Mouse (Mus musculus) intestine, embryonic 16.5 days (tissue): ENCODE measurements around the gene Ap3d1. TPM values are rescaled to one million over a fixed set of nuclear protein-coding genes. Genes with fewer than 3 reads are reported as not detected.

Experiments used
- ATAC-seq: fragments of 200-750 bp; cut with Nextera tagmentation; 2 replicates; pipeline ENCODE4 v1.8.0; 2017; ENCODE audit warnings: moderate TSS enrichment, moderate library complexity
- H3K27ac ChIP-seq: fragments of 300-500 bp; sonication (generic); 2 replicates; pipeline ENCODE4 v1.5.1; 2014; ENCODE audit warnings: mild to moderate bottlenecking, low read length
- H3K27me3 ChIP-seq: fragments of 300-500 bp; sonication (generic); replicated peaks from 2 replicates; pipeline ENCODE4 v1.6.1; 2014; ENCODE audit warnings: low read length, control low read depth, mixed read lengths; ENCODE audit not compliant: control insufficient read depth, insufficient read depth
- H3K36me3 ChIP-seq: fragments of 300-500 bp; sonication (generic); 2 replicates; pipeline ENCODE4 v1.6.1; 2014; ENCODE audit warnings: low read length, control low read depth; ENCODE audit not compliant: control insufficient read depth, insufficient read depth
- H3K4me1 ChIP-seq: fragments of 300-500 bp; sonication (generic); 2 replicates; pipeline ENCODE4 v1.6.1; 2014; ENCODE audit warnings: low read length, control low read depth, mixed read lengths; ENCODE audit not compliant: control insufficient read depth, insufficient read depth
- H3K4me2 ChIP-seq: fragments of 300-500 bp; sonication (generic); 2 replicates; pipeline ENCODE4 v1.6.1; 2014; ENCODE audit warnings: low read depth, low read length, control low read depth
- H3K4me3 ChIP-seq: fragments of 300-500 bp; sonication (generic); 2 replicates; pipeline ENCODE4 v1.5.1; 2014; ENCODE audit warnings: mild to moderate bottlenecking, low read length
- H3K9ac ChIP-seq: fragments of 300-500 bp; sonication (generic); 2 replicates; pipeline ENCODE4 v1.6.1; 2014; ENCODE audit warnings: low read depth, low read length
- H3K9me3 ChIP-seq: fragments of 300-500 bp; sonication (generic); 2 replicates; pipeline ENCODE4 v1.6.1; 2016; ENCODE audit warnings: low read length, control low read depth; ENCODE audit not compliant: control insufficient read depth
- whole genome bisulfite sequencing: fragments of 180-500 bp; shearing (Covaris S2); extraction: QIAGEN DNeasy Blood & Tissue Kit; methylation state at CpG from one replicate; pipeline ENCODE4 v1.1.7; 2014; 5-methylcytosine and 5-hydroxymethylcytosine counted together
- polyA plus RNA-seq: library from polyadenylated mRNA; unstranded; fragments of >200 nt; fragmentation: Nextera tagmentation; extraction: Ambion mirVana; gene quantifications from 2 replicates; pipeline ENCODE4 v1.2.1, GENCODE M21; 2015

The Ap3d1 gene
- 57.9 and 58.4 TPM in 2 replicates for polyA plus RNA-seq

DNA sequence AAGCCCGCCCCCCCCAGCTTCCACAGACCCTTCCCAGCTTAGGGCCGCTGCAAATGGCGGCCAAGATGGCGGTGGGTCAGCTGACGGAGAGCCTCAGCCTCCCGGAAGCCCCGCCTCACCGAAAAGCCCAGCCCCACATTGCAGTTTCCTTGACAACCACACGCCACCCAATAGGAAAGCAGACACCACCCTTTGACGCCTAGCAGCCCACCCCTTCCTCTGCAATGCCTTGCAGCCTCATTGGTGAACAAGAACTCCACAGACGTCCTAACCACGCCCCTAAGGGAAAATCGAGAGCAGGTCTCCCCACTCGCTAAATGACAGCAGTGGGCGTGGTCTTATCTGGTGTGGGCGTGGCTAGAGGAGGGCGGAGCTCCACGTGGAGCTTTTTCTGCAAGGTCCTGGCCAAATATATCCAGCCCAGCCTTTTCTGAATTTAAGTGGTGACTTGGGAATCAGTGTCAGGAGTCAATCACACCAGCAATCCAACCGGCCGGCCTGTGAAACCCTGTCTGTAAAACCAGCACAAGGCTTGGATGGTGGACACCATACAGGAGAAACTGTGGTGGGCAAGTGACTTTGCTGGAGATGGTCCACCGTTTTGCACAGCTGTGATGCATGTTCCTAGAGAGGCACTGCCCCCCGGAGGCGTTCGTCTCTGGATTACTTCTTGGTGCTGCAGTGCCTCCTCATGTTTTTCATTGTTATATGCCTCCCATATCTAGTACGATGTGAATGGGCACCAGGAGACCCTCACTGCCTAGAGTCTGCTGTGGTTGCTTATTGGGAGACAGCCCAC lies at the start of gene Ap3d1:
Gene Ap3d1, minus strand, starts transcription at position 85 of the 799 bp plus-strand sequence.
- H3K9me3 ChIP-seq, result no peaks in the 10 kb centered on the region
- H3K4me2 ChIP-seq, result peak within 1 kb of the TSS; percentile 93
- peaks cover 33% of the 10 kb centered on the region for H3K4me1 ChIP-seq
- H3K4me3 ChIP-seq, result peak within 1 kb of the TSS; percentile 99
- H3K36me3 ChIP-seq, result no peaks in the 10 kb centered on the region
- WGBS, result 1% methylated on average over 25 of the region's 25 CpGs
- peak; percentile 99 for ATAC-seq
- no peaks in the 10 kb centered on the region for H3K27me3 ChIP-seq
- H3K27ac ChIP-seq, result peak within 1 kb of the TSS; percentile 77
- peak within 1 kb of the TSS; percentile 98 for H3K9ac ChIP-seq

DNA sequence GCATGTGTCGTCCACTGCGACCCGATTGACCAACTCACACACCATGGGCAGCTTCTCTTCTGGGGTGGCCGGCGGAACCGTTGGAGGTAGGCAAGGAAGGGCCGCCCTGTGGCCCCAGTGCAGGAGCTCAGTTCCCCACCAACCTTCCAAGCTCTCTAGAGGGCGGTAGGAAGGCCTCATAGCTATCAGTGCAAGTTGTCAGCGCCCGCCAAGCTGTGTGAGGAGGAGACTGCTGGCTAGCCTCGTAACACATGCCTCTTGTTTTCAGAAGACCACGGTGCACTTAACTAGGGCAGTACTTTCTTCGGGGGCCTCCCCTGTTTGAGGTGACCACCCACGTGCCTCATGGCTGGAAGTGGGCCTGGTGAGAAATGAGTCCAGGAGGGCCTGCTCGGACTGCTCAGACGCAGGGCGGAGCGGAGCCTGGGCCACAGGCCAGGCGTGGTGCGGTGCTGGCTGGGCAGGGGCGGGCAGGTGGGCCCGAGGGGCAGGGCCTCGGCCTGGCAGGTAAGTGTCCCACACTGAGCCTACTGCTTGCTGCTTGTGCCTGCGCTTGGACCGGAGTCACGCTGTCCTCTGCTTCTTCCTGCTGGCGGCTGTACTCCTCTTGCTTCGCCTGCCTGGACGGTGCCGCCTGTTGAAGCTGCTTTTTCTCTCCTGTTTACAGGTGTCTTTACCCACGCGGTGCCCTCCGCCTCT lies 49.6 kb upstream of the Ap3d1 start:
- 81% methylated on average over 33 of the region's 33 CpGs for WGBS
- no peak for ATAC-seq
- Histone ChIP-seq H3K27ac (peak overlapping the region; percentile 45; the same call in 1 of the 2 replicates), H3K4me2 (no peak overlapping the region), H3K27me3 (no peaks in the 10 kb centered on the region), H3K4me1 (peaks cover 12% of the 10 kb centered on the region), H3K9me3 (no peaks in the 10 kb centered on the region), H3K36me3 (peaks cover 53% of the 10 kb centered on the region), H3K4me3 (no peak overlapping the region), H3K9ac (0 out of 2 replicates have a peak overlapping the region, but pooled peaks have one; percentile 19)

- Histone ChIP-seq H3K36me3 (peaks cover 61% of the 10 kb centered on the region), H3K27ac (peak overlapping the region; percentile 45; the same call in 1 of the 2 replicates), H3K4me3 (no peak overlapping the region), H3K4me2 (no peak overlapping the region), H3K9me3 (no peaks in the 10 kb centered on the region), H3K9ac (peak overlapping the region; percentile 19; the same call in 1 of the 2 replicates), H3K27me3 (no peaks in the 10 kb centered on the region), H3K4me1 (peaks cover 8% of the 10 kb centered on the region)
- 85% methylated on average over 19 of the region's 19 CpGs for WGBS
- ATAC-seq, result no peak
Observed at GRCm38 (mm10) chr10:80790761-80791404, 48.8 kb upstream of the Ap3d1 start.

- no peak for ATAC-seq
- 84% methylated on average over 2 of the region's 2 CpGs for WGBS
- Histone ChIP-seq H3K4me1 (peaks cover 4% of the 10 kb centered on the region; the same call in 1 of the 2 replicates), H3K9ac (no peak overlapping the region), H3K36me3 (peaks cover 61% of the 10 kb centered on the region), H3K27me3 (no peaks in the 10 kb centered on the region), H3K27ac (no peak overlapping the region), H3K4me3 (no peak overlapping the region), H3K4me2 (no peak overlapping the region), H3K9me3 (no peaks in the 10 kb centered on the region)
Observed at GRCm38 (mm10) chr10:80787517-80787916, 45.5 kb upstream of the Ap3d1 start.

DNA sequence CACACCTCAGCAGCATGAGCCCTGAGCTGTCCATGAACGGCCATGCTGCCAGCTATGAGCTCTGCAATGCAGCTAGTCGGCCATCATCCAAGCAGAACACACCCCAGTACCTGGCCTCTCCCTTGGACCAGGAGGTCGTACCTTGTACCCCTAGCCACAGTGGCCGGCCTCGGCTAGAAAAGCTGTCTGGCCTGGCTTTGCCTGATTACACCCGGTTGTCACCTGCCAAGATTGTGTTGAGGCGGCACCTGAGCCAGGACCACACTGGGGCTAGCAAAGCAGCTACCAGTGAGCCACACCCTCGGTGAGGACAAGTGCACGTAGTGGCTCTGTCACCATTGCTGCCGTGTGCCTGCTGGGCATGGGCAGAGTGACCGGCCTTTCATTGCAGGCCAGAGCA lies 43.9 kb upstream of the Ap3d1 start:
- H3K27ac ChIP-seq, result no peak overlapping the region
- no peaks in the 10 kb centered on the region for H3K27me3 ChIP-seq
- H3K9ac ChIP-seq, result no peak overlapping the region
- H3K4me3 ChIP-seq, result no peak overlapping the region
- no peak overlapping the region for H3K4me2 ChIP-seq
- H3K9me3 ChIP-seq, result no peaks in the 10 kb centered on the region
- ATAC-seq, result no peak
- H3K36me3 ChIP-seq, result peaks cover 54% of the 10 kb centered on the region
- 93% methylated on average over 11 of the region's 11 CpGs for WGBS
- H3K4me1 ChIP-seq, result no peaks in the 10 kb centered on the region

DNA sequence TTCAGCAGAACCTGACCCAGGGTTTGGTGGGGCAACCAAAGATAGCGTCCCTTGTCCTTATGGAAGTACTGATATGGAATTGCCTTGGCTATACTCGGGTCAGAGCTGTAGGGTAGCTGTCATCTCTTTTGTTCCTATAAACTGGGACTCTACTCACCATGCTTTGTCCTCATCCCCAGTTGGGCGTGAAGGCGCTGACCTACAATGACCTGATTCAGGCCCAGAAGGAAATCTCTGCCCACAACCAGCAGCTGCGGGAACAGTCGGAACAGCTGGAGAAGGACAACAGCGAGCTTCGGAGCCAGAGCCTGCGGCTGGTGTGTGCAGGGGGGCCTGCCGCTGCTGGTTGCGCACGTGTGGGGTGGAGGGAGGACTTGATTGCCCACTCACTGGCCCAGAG lies 42.8 kb upstream of the Ap3d1 start:
- Histone ChIP-seq H3K36me3 (peaks cover 48% of the 10 kb centered on the region), H3K9ac (no peak overlapping the region), H3K4me2 (no peak overlapping the region), H3K27me3 (no peaks in the 10 kb centered on the region), H3K4me1 (no peaks in the 10 kb centered on the region), H3K4me3 (no peak overlapping the region), H3K27ac (no peak overlapping the region), H3K9me3 (no peaks in the 10 kb centered on the region)
- no peak for ATAC-seq
- WGBS, result 88% methylated on average over 12 of the region's 12 CpGs

DNA sequence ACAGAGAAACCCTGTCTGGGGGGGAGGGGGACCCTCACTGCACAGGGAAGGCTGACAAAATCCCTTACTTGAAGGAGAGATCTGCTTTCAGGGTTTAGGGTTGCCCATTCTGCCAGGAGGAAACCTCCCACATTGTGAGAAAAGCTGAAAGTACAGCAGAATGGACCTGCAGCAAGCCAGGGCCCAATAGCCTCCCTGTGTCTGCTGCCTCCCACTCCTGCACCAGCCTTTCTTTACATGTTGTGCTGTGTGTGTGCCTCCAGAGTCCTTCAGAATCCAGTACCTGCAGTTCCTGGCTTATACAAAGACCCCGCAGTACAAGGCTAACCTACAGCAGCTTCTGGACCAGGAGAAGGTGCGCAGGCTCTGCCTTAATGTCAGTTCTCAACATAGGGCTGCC lies 42.2 kb upstream of the Ap3d1 start:
- H3K4me1 ChIP-seq, result no peaks in the 10 kb centered on the region
- H3K36me3 ChIP-seq, result peaks cover 45% of the 10 kb centered on the region
- H3K27ac ChIP-seq, result no peak overlapping the region
- H3K9me3 ChIP-seq, result no peaks in the 10 kb centered on the region
- 98% methylated on average over 2 of the region's 2 CpGs for WGBS
- H3K27me3 ChIP-seq, result no peaks in the 10 kb centered on the region
- H3K4me2 ChIP-seq, result no peak overlapping the region
- H3K4me3 ChIP-seq, result no peak overlapping the region
- H3K9ac ChIP-seq, result no peak overlapping the region
- ATAC-seq, result no peak

GRCm38 (mm10) chr10:80779565-80779964 lies 37.5 kb upstream of the Ap3d1 start:
- H3K36me3 ChIP-seq, result peaks cover 22% of the 10 kb centered on the region
- H3K4me1 ChIP-seq, result 0 out of 2 replicates have a peak, but pooled peaks cover under 1% of the 10 kb centered on the region
- no peaks in the 10 kb centered on the region for H3K9me3 ChIP-seq
- H3K9ac ChIP-seq, result no peak overlapping the region
- no peak overlapping the region for H3K4me3 ChIP-seq
- no peak for ATAC-seq
- H3K4me2 ChIP-seq, result no peak overlapping the region
- H3K27me3 ChIP-seq, result no peaks in the 10 kb centered on the region
- no peak overlapping the region for H3K27ac ChIP-seq

- no peaks in the 10 kb centered on the region for H3K27me3 ChIP-seq
- no peaks in the 10 kb centered on the region for H3K9me3 ChIP-seq
- H3K27ac ChIP-seq, result no peak overlapping the region
- H3K4me3 ChIP-seq, result no peak overlapping the region
- peaks cover 18% of the 10 kb centered on the region for H3K36me3 ChIP-seq
- 0 out of 2 replicates have a peak, but pooled peaks cover 5% of the 10 kb centered on the region for H3K4me1 ChIP-seq
- no peak overlapping the region for H3K4me2 ChIP-seq
- no peak for ATAC-seq
- H3K9ac ChIP-seq, result no peak overlapping the region
- 95% methylated on average over 5 of the region's 5 CpGs for WGBS
Observed at GRCm38 (mm10) chr10:80777123-80777522, 35.1 kb upstream of the Ap3d1 start.
